Mouse (Mus musculus): ENCODE measurements around the gene Ift22. TPM values are rescaled to one million over a fixed set of nuclear protein-coding genes. Genes with fewer than 3 reads are reported as not detected.

Gene Ift22
- polyA plus RNA-seq, 1 experiment from 2014 or later = 45.9 TPM

GRCm38 (mm10) chr5:136952153-136952552 lies 44.2 kb downstream of the Ift22 start:
- ATAC-seq (ENCODE audit: insufficient number of reproducible peaks, insufficient read depth, low FRiP score, low read depth) = no peak
- Histone ChIP-seq H3K9me3 (ENCODE audit: control insufficient read depth, low read length) (no peaks in the 10 kb centered on the region), H3K36me3 (ENCODE audit: control insufficient read depth, insufficient read depth, low read length) (no peaks in the 10 kb centered on the region), H3K27me3 (ENCODE audit: control insufficient read depth, insufficient read depth, low read length) (no peaks in the 10 kb centered on the region), H3K9ac (ENCODE audit: low read length) (no peak overlapping the region), H3K4me2 (ENCODE audit: low read length) (0 out of 2 replicates have a peak overlapping the region, but pooled peaks have one; percentile 77), H3K4me3 (ENCODE audit: control insufficient read depth in 1 of 2, insufficient read depth in 1 of 2, low read depth in 1 of 2, low read length in 2 of 2) (no peak overlapping the region), H3K27ac (replicated peaks in 1 of 2; ENCODE audit: control insufficient read depth in 1 of 2, insufficient read depth in 1 of 2, low read depth in 2 of 2, low read length in 2 of 2) (no peak overlapping the region), H3K4me1 (ENCODE audit: control insufficient read depth in 2 of 2, insufficient read depth in 2 of 2, low read length in 2 of 2) (peaks cover 3 to 8% of the 10 kb centered on the region in 2 experiments; a peak in 3 of 4 replicates)
- 55% methylated on average over 4 of the region's 4 CpGs for WGBS

GRCm38 (mm10) chr5:136953015-136953414 lies 45.1 kb downstream of the Ift22 start, which contains the start of gene Fis1:
Fis1 (plus strand) TSS chr5:136953275.
- Histone ChIP-seq H3K9me3 (ENCODE audit: control insufficient read depth, low read length) (no peaks in the 10 kb centered on the region), H3K9ac (ENCODE audit: low read length) (peak within 1 kb of the TSS; percentile 89), H3K27ac (replicated peaks in 1 of 2; ENCODE audit: control insufficient read depth in 1 of 2, insufficient read depth in 1 of 2, low read depth in 2 of 2, low read length in 2 of 2) (peak within 1 kb of the TSS; percentile 68 to 71), H3K4me2 (ENCODE audit: low read length) (peak within 1 kb of the TSS; percentile 77), H3K4me1 (ENCODE audit: control insufficient read depth in 2 of 2, insufficient read depth in 2 of 2, low read length in 2 of 2) (peaks cover 3 to 8% of the 10 kb centered on the region in 2 experiments; a peak in 3 of 4 replicates), H3K27me3 (ENCODE audit: control insufficient read depth, insufficient read depth, low read length) (no peaks in the 10 kb centered on the region), H3K4me3 (ENCODE audit: control insufficient read depth in 1 of 2, insufficient read depth in 1 of 2, low read depth in 1 of 2, low read length in 2 of 2) (peak within 1 kb of the TSS; percentile 85 to 89), H3K36me3 (ENCODE audit: control insufficient read depth, insufficient read depth, low read length) (no peaks in the 10 kb centered on the region)
- under 1% methylated on average over 23 of the region's 23 CpGs for WGBS
- peak; percentile 99 for ATAC-seq (ENCODE audit: insufficient number of reproducible peaks, insufficient read depth, low FRiP score, low read depth)

GRCm38 (mm10) chr5:136953440-136953951 lies 45.5 kb downstream of the Ift22 start:
- peak overlapping the region; percentile 77 for H3K4me2 ChIP-seq (ENCODE audit: low read length)
- no peaks in the 10 kb centered on the region for H3K27me3 ChIP-seq (ENCODE audit: control insufficient read depth, insufficient read depth, low read length)
- ATAC-seq (ENCODE audit: insufficient number of reproducible peaks, insufficient read depth, low FRiP score, low read depth) = peak; percentile 14; the same call in 1 of the 2 replicates
- 2% methylated on average over 12 of the region's 12 CpGs for WGBS
- peaks cover 3 to 8% of the 10 kb centered on the region in 2 experiments; a peak in 3 of 4 replicates for H3K4me1 ChIP-seq (ENCODE audit: control insufficient read depth in 2 of 2, insufficient read depth in 2 of 2, low read length in 2 of 2)
- H3K36me3 ChIP-seq (ENCODE audit: control insufficient read depth, insufficient read depth, low read length) = no peaks in the 10 kb centered on the region
- H3K9me3 ChIP-seq (ENCODE audit: control insufficient read depth, low read length) = no peaks in the 10 kb centered on the region
- peak overlapping the region; percentile 85 to 89 for H3K4me3 ChIP-seq (ENCODE audit: control insufficient read depth in 1 of 2, insufficient read depth in 1 of 2, low read depth in 1 of 2, low read length in 2 of 2)
- H3K27ac ChIP-seq (replicated peaks in 1 of 2; ENCODE audit: control insufficient read depth in 1 of 2, insufficient read depth in 1 of 2, low read depth in 2 of 2, low read length in 2 of 2) = peak overlapping the region; percentile 68 to 71
- peak overlapping the region; percentile 89 for H3K9ac ChIP-seq (ENCODE audit: low read length)

GRCm38 (mm10) chr5:136955622-136956021 lies 47.7 kb downstream of the Ift22 start:
- H3K36me3 ChIP-seq (ENCODE audit: control insufficient read depth, insufficient read depth, low read length) = no peaks in the 10 kb centered on the region
- ATAC-seq (ENCODE audit: insufficient number of reproducible peaks, insufficient read depth, low FRiP score, low read depth) = no peak
- no peak overlapping the region for H3K4me2 ChIP-seq (ENCODE audit: low read length)
- H3K9me3 ChIP-seq (ENCODE audit: control insufficient read depth, low read length) = no peaks in the 10 kb centered on the region
- no peak overlapping the region for H3K4me3 ChIP-seq (ENCODE audit: control insufficient read depth in 1 of 2, insufficient read depth in 1 of 2, low read depth in 1 of 2, low read length in 2 of 2)
- H3K27ac ChIP-seq (replicated peaks in 1 of 2; ENCODE audit: control insufficient read depth in 1 of 2, insufficient read depth in 1 of 2, low read depth in 2 of 2, low read length in 2 of 2) = no peak overlapping the region
- H3K4me1 ChIP-seq (ENCODE audit: control insufficient read depth in 2 of 2, insufficient read depth in 2 of 2, low read length in 2 of 2) = peaks cover 3 to 8% of the 10 kb centered on the region in 2 experiments; a peak in 3 of 4 replicates
- H3K27me3 ChIP-seq (ENCODE audit: control insufficient read depth, insufficient read depth, low read length) = no peaks in the 10 kb centered on the region
- whole genome bisulfite sequencing = 69% methylated on average over 4 of the region's 4 CpGs
- no peak overlapping the region for H3K9ac ChIP-seq (ENCODE audit: low read length)

GRCm38 (mm10) chr5:136957250-136957649 lies 49.3 kb downstream of the Ift22 start:
- H3K27me3 ChIP-seq (ENCODE audit: control insufficient read depth, insufficient read depth, low read length) = no peaks in the 10 kb centered on the region
- WGBS = 96% methylated on average over 1 of the region's 1 CpGs
- H3K9me3 ChIP-seq (ENCODE audit: control insufficient read depth, low read length) = no peaks in the 10 kb centered on the region
- H3K4me3 ChIP-seq (ENCODE audit: control insufficient read depth in 1 of 2, insufficient read depth in 1 of 2, low read depth in 1 of 2, low read length in 2 of 2) = no peak overlapping the region
- no peaks in the 10 kb centered on the region for H3K36me3 ChIP-seq (ENCODE audit: control insufficient read depth, insufficient read depth, low read length)
- H3K4me2 ChIP-seq (ENCODE audit: low read length) = no peak overlapping the region
- ATAC-seq (ENCODE audit: insufficient number of reproducible peaks, insufficient read depth, low FRiP score, low read depth) = no peak
- H3K4me1 ChIP-seq (ENCODE audit: control insufficient read depth in 2 of 2, insufficient read depth in 2 of 2, low read length in 2 of 2) = peaks cover 7 to 14% of the 10 kb centered on the region in 2 experiments
- H3K9ac ChIP-seq (ENCODE audit: low read length) = no peak overlapping the region
- H3K27ac ChIP-seq (replicated peaks in 1 of 2; ENCODE audit: control insufficient read depth in 1 of 2, insufficient read depth in 1 of 2, low read depth in 2 of 2, low read length in 2 of 2) = no peak overlapping the region

- Histone ChIP-seq H3K4me1 (ENCODE audit: control insufficient read depth in 2 of 2, insufficient read depth in 2 of 2, low read length in 2 of 2) (peaks cover 6 to 16% of the 10 kb centered on the region in 2 experiments), H3K4me2 (ENCODE audit: low read length) (no peak overlapping the region), H3K9ac (ENCODE audit: low read length) (no peak overlapping the region), H3K4me3 (ENCODE audit: control insufficient read depth in 1 of 2, insufficient read depth in 1 of 2, low read depth in 1 of 2, low read length in 2 of 2) (no peak overlapping the region), H3K27me3 (ENCODE audit: control insufficient read depth, insufficient read depth, low read length) (no peaks in the 10 kb centered on the region), H3K9me3 (ENCODE audit: control insufficient read depth, low read length) (no peaks in the 10 kb centered on the region), H3K36me3 (ENCODE audit: control insufficient read depth, insufficient read depth, low read length) (peaks cover 14% of the 10 kb centered on the region), H3K27ac (replicated peaks in 1 of 2; ENCODE audit: control insufficient read depth in 1 of 2, insufficient read depth in 1 of 2, low read depth in 2 of 2, low read length in 2 of 2) (no peak overlapping the region)
- no peak for ATAC-seq (ENCODE audit: insufficient number of reproducible peaks, insufficient read depth, low FRiP score, low read depth)
- 78% methylated on average over 5 of the region's 5 CpGs for WGBS
These were observed 51.1 kb downstream of the Ift22 start for GRCm38 (mm10) chr5:136958991-136959605.

- no peak overlapping the region for H3K9ac ChIP-seq (ENCODE audit: low read length)
- H3K27me3 ChIP-seq (ENCODE audit: control insufficient read depth, insufficient read depth, low read length) = no peaks in the 10 kb centered on the region
- WGBS = 90% methylated on average over 6 of the region's 6 CpGs
- peaks cover 4 to 14% of the 10 kb centered on the region in 2 experiments for H3K4me1 ChIP-seq (ENCODE audit: control insufficient read depth in 2 of 2, insufficient read depth in 2 of 2, low read length in 2 of 2)
- H3K27ac ChIP-seq (replicated peaks in 1 of 2; ENCODE audit: control insufficient read depth in 1 of 2, insufficient read depth in 1 of 2, low read depth in 2 of 2, low read length in 2 of 2) = no peak overlapping the region
- peaks cover 23% of the 10 kb centered on the region for H3K36me3 ChIP-seq (ENCODE audit: control insufficient read depth, insufficient read depth, low read length)
- no peaks in the 10 kb centered on the region for H3K9me3 ChIP-seq (ENCODE audit: control insufficient read depth, low read length)
- no peak overlapping the region for H3K4me2 ChIP-seq (ENCODE audit: low read length)
- H3K4me3 ChIP-seq (ENCODE audit: control insufficient read depth in 1 of 2, insufficient read depth in 1 of 2, low read depth in 1 of 2, low read length in 2 of 2) = no peak overlapping the region
- ATAC-seq (ENCODE audit: insufficient number of reproducible peaks, insufficient read depth, low FRiP score, low read depth) = no peak
These were observed 52.1 kb downstream of the Ift22 start for GRCm38 (mm10) chr5:136960053-136960452.

All from heart, embryonic 14.5 days (tissue).